Mouse (Mus musculus) midbrain, embryonic 11.5 days (tissue): ENCODE measurements around the gene Car8. TPM values are rescaled to one million over a fixed set of nuclear protein-coding genes. Genes with fewer than 3 reads are reported as not detected.

ENCODE experiments used
- ATAC-seq: fragments of 200-750 bp; cut with Nextera tagmentation; 2 replicates; pipeline ENCODE4 v1.8.0; 2017; ENCODE audit warnings: moderate TSS enrichment, moderate library complexity; ENCODE audit not compliant: low FRiP score
- DNase-seq: peaks from one replicate; pipeline ENCODE4 v3.0.0; 2015; ENCODE audit warnings: low spot score; ENCODE audit errors: missing footprints
- H3K27ac ChIP-seq: fragments of 300-500 bp; sonication (generic); 2 replicates; pipeline ENCODE4 v1.5.1; 2014; ENCODE audit warnings: low read depth, low read length
- H3K27me3 ChIP-seq: fragments of 300-500 bp; sonication (generic); 2 replicates; pipeline ENCODE4 v1.6.1; 2014; ENCODE audit warnings: mild to moderate bottlenecking, low read length, moderate library complexity, mixed read lengths; ENCODE audit not compliant: control insufficient read depth, insufficient read depth
- H3K36me3 ChIP-seq: fragments of 300-500 bp; sonication (generic); 2 replicates; pipeline ENCODE4 v1.6.1; 2014; ENCODE audit warnings: mild to moderate bottlenecking, low read length, moderate library complexity, mixed read lengths; ENCODE audit not compliant: control insufficient read depth, insufficient read depth
- H3K4me1 ChIP-seq: fragments of 300-500 bp; sonication (generic); 2 replicates; pipeline ENCODE4 v1.6.1; 2014; ENCODE audit warnings: low read length; ENCODE audit not compliant: control insufficient read depth, insufficient read depth
- H3K4me2 ChIP-seq: fragments of 300-500 bp; sonication (generic); 2 replicates; pipeline ENCODE4 v1.6.1; 2014; ENCODE audit warnings: mild to moderate bottlenecking, moderate library complexity
- H3K4me3 ChIP-seq: fragments of 300-500 bp; sonication (generic); 2 replicates; pipeline ENCODE4 v1.5.1; 2014; ENCODE audit warnings: low read depth, low read length
- H3K9ac ChIP-seq: fragments of 300-500 bp; sonication (generic); 2 replicates; pipeline ENCODE4 v1.6.1; 2014; ENCODE audit warnings: low read length
- H3K9me3 ChIP-seq: fragments of 300-500 bp; sonication (generic); 2 replicates; pipeline ENCODE4 v1.6.1; 2016; ENCODE audit warnings: low read length; ENCODE audit not compliant: control insufficient read depth
- WGBS: fragments of 180-500 bp; shearing (Covaris S2); extraction: QIAGEN DNeasy Blood & Tissue Kit; methylation state at CpG from one replicate; pipeline ENCODE4 v1.1.7; 2014; 5-methylcytosine and 5-hydroxymethylcytosine counted together
- polyA plus RNA-seq: library from polyadenylated mRNA; unstranded; fragments of >200 nt; fragmentation: Nextera tagmentation; extraction: Ambion mirVana; gene quantifications from 2 replicates; pipeline ENCODE4 v1.2.1, GENCODE M21; 2014

The Car8 gene
- polyA plus RNA-seq, 1 experiment from 2014 or later, result 1.3 TPM

DNA sequence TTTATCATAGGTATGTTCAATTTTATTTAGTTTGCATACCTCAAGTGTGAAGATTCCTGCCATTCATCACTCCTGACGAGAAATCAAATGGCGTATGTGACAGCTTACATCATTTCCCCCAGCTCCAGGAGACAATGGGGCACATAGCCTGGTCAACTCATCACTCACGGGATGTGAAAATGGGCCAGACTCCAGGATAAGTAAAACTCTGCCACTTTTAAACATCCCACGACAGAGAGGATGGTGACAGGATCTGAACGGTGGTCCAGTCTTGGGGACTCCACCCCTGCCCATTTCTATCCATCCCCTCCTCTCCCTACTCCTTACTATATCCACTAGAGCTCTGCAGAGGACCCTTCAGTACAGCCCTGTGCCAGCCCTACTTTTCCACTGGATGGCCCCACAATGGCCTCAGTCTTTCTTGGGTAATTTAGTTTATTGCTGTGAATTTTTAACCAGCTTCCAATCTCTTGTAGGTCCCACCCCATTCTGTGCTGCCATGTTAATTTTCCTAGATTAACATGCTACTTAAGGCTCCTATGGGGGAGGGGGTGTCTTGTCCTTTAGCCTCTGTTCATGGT is 7.5 kb downstream of the Car8 start:
- Histone ChIP-seq H3K4me1 (no peaks in the 10 kb centered on the region), H3K27me3 (no peaks in the 10 kb centered on the region), H3K36me3 (no peaks in the 10 kb centered on the region), H3K4me3 (no peak overlapping the region), H3K27ac (no peak overlapping the region), H3K9ac (no peak overlapping the region), H3K9me3 (no peaks in the 10 kb centered on the region), H3K4me2 (no peak overlapping the region)
- ATAC-seq (no peak), DNase-seq (no peak)
- WGBS, result 93% methylated on average over 5 of the region's 5 CpGs

DNA sequence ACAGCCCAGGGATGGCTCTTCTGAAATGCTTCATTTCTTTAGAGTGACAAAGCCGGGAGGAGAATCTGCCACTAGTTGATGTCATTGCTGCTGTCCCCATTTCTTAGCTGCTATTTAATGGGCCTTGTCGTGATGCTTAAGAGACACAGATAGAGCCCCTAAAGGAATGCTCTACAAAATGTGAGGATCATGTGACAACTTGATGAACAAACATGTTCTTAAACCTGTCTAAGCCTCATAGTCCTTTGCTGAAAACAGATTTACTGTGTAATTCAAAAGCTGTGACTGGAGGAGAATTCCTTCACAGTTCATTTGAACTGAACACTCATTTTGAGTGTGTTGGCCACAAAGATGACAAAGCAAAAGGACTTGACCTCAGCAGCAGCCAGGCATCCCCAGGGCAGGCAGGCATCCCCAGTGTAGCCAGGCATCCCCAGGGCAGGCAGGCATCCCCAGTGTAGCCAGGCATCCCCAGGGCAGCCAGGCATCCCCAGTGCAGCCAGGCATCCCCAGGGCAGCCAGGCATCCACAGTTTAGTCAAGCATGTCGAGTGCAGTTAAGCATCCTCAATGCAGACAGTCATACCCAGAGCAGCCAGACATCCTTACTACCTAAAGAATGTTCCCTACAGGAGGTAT is 9.1 kb downstream of the Car8 start:
- 50% methylated on average over 3 of the region's 3 CpGs for WGBS
- no peaks in the 10 kb centered on the region for H3K4me1 ChIP-seq
- no peaks in the 10 kb centered on the region for H3K27me3 ChIP-seq
- no peak overlapping the region for H3K9ac ChIP-seq
- H3K9me3 ChIP-seq, result no peaks in the 10 kb centered on the region
- no peak for DNase-seq
- no peak overlapping the region for H3K4me3 ChIP-seq
- no peak for ATAC-seq
- no peak overlapping the region for H3K4me2 ChIP-seq
- no peak overlapping the region for H3K27ac ChIP-seq
- H3K36me3 ChIP-seq, result no peaks in the 10 kb centered on the region

DNA sequence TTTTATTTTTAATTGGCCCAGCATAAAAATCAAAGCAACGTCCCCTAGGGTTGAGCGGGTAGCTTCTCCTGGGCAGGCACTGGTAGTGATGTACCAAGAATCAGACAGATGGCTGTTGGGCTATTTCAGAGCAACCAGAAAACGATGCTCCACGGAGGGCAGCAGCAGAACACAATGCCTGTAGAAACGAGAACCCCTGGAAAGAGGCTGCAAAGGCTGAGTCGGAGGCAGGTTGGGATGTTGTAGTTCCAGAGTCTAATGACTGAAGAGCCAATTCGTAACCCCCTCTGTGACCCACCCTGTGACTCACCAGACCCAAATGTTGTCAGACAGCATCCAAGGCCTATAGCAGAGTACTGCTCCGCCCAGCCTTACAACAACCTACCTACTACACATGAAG is 19.9 kb downstream of the Car8 start:
- Histone ChIP-seq H3K9ac (no peak overlapping the region), H3K4me1 (0 out of 2 replicates have a peak, but pooled peaks cover 3% of the 10 kb centered on the region), H3K27ac (no peak overlapping the region), H3K4me3 (no peak overlapping the region), H3K36me3 (no peaks in the 10 kb centered on the region), H3K4me2 (no peak overlapping the region), H3K27me3 (no peaks in the 10 kb centered on the region), H3K9me3 (no peaks in the 10 kb centered on the region)
- DNase-seq (no peak), ATAC-seq (no peak)
- 90% methylated on average over 8 of the region's 8 CpGs for WGBS

DNA sequence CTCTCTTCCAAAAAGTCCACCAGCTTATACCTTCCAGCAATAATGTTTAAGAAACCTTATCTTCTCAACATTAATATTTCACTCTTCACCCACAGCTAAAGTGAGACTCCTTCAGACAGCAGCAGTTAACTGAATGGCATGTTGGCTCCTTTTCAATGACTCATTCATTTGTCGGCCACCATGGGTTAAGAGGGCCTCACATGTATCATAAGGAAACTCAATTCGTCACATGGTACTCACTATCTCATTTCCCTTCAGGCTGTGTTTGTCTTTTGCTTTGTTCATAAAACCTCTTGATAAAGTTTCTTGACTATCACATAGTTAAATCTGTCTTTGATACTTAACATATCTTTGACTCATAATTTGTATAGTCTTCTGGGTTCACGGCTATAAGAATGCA is 20.8 kb downstream of the Car8 start:
- no peak overlapping the region for H3K4me3 ChIP-seq
- H3K36me3 ChIP-seq, result no peaks in the 10 kb centered on the region
- 0 out of 2 replicates have a peak, but pooled peaks cover 3% of the 10 kb centered on the region for H3K4me1 ChIP-seq
- no peaks in the 10 kb centered on the region for H3K27me3 ChIP-seq
- H3K4me2 ChIP-seq, result no peak overlapping the region
- no peak overlapping the region for H3K27ac ChIP-seq
- 84% methylated on average over 3 of the region's 3 CpGs for WGBS
- H3K9ac ChIP-seq, result no peak overlapping the region
- H3K9me3 ChIP-seq, result no peaks in the 10 kb centered on the region
- ATAC-seq, result no peak
- no peak for DNase-seq

DNA sequence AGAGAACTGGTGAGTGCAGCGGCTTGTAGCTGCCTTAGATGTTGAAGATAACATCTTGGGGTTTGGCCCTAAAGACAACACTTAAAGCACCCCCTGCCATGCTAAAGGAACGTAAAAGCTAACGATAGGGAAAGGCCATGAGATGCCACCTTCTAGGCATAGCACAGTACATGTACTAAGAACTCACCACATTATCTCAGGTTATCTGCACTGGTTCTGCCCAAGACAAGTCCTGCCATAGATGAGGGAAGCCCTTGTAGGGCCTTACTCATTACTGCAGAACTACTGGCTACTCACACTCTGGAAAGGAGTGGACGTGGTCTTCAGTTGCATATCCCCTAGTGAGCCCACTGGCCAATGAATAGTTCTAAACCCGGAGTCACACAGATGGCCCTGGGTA is 21.6 kb downstream of the Car8 start:
- ATAC-seq, result no peak
- Histone ChIP-seq H3K4me1 (0 out of 2 replicates have a peak, but pooled peaks cover 3% of the 10 kb centered on the region), H3K27ac (no peak overlapping the region), H3K4me3 (no peak overlapping the region), H3K36me3 (no peaks in the 10 kb centered on the region), H3K9ac (no peak overlapping the region), H3K4me2 (no peak overlapping the region), H3K27me3 (no peaks in the 10 kb centered on the region), H3K9me3 (no peaks in the 10 kb centered on the region)
- DNase-seq, result no peak
- 74% methylated on average over 5 of the region's 5 CpGs for WGBS

DNA sequence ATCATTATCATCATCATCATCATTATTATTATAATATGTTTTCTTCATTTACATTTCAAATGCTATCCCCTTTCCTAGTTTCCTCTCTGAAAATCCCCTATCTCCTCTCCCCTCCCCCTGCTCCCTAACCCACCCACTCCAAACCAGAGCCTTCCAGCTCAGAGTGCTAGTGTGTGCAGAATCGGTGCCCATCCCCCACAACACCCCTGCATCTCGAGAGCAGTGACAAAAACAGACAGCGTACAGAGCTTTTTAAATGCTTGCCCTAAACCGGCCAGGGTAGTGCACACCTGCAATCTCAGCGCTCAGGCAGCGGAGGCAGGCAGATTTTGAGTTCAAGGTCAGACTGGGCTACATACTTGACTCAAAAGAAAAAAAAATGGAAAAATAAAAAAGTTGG is 22.3 kb downstream of the Car8 start:
- DNase-seq, result no peak

DNA sequence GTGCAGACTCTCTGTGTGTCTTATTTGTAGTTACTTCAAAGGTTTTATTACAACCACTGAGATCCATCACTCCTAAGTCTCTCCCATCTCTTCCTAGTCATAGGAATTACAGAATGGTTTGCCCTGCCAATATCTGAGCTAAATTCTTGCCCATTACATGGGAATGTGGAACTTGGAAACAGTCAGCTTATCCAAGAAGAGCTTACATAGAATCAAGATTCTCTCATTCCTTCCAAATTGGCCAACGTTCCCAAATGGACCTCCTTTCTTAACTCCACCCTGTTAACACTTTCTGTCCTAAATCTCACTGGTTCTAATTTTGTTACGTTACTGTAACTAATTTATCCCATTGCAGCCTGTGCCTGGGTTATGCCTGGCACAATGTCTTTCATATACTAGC is 25.2 kb downstream of the Car8 start:
- H3K4me1 ChIP-seq, result 0 out of 2 replicates have a peak, but pooled peaks cover 3% of the 10 kb centered on the region
- no peak for ATAC-seq

More for the DNA sequence above, 22.3 kb downstream of the Car8 start:
- H3K9me3 ChIP-seq, result no peaks in the 10 kb centered on the region
- 39% methylated on average over 6 of the region's 6 CpGs for WGBS
- 0 out of 2 replicates have a peak, but pooled peaks cover 3% of the 10 kb centered on the region for H3K4me1 ChIP-seq
- H3K27ac ChIP-seq, result no peak overlapping the region
- no peak overlapping the region for H3K9ac ChIP-seq
- peak; percentile 75 for ATAC-seq
- H3K4me2 ChIP-seq, result no peak overlapping the region
- no peaks in the 10 kb centered on the region for H3K27me3 ChIP-seq
- no peaks in the 10 kb centered on the region for H3K36me3 ChIP-seq
- no peak overlapping the region for H3K4me3 ChIP-seq

DNA sequence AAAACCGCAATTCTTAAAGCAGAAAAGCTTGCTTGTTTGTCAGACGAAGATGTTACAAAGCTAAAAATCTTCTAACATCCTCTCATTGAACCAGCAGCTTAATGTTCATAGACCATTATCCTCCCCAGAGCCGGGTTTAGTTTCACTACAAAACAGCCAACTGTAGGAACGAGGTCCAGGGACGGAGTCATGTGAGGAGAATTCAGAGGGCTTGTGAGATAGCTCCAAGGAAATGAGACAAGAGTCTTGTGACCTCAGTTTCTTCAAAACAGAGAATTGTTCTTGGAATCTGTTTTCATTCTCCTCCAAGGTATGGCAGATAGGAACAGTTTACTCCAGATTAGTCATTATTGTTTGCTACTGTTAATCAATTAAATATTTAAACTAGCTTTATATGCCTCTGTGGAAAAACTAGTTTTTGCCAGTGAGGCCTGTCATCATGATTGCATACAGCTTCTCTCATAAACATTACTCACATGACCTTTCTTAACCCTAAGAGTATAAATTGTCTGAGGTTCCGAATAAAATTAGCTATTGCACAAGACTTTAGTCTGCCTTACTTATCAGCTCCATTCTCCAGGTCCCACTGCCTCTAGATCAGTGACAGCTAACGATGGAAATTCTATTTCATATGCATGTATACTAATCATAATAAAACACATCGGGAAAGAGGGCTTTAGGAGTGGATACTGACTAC is 25.8 kb downstream of the Car8 start:
- Histone ChIP-seq H3K9ac (no peak overlapping the region), H3K27ac (no peak overlapping the region), H3K27me3 (no peaks in the 10 kb centered on the region), H3K4me2 (no peak overlapping the region), H3K4me3 (no peak overlapping the region), H3K4me1 (0 out of 2 replicates have a peak, but pooled peaks cover 3% of the 10 kb centered on the region), H3K9me3 (no peaks in the 10 kb centered on the region), H3K36me3 (no peaks in the 10 kb centered on the region)
- DNase-seq (no peak), ATAC-seq (no peak)
- 83% methylated on average over 8 of the region's 8 CpGs for whole genome bisulfite sequencing

More for the DNA sequence above, 25.2 kb downstream of the Car8 start:
- Histone ChIP-seq H3K9ac (no peak overlapping the region), H3K9me3 (no peaks in the 10 kb centered on the region), H3K36me3 (no peaks in the 10 kb centered on the region), H3K4me2 (no peak overlapping the region), H3K27me3 (no peaks in the 10 kb centered on the region), H3K4me3 (no peak overlapping the region), H3K27ac (no peak overlapping the region)
- no peak for DNase-seq
- 91% methylated on average over 2 of the region's 2 CpGs for WGBS

DNA sequence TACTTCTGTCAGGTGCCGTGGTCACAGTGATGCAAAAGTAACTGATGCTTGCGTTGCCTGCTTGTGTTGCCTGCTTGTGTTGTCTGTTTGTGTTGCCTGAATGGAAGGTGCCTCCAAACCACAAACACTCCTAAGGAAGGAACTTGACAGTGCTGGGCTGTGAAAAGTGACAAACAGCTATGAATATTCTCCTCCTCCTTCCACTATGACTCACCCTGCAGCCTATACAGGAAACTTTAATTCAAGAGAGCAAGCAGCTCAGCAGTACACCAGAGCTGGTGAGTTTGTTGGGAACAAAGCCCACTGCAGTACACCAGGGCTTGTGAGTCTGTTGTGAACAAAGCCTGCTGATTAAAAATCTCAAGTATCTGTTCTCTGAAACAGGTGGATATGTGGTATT is 28.4 kb downstream of the Car8 start:
- Histone ChIP-seq H3K4me2 (no peak overlapping the region), H3K4me3 (no peak overlapping the region), H3K36me3 (no peaks in the 10 kb centered on the region), H3K9me3 (no peaks in the 10 kb centered on the region), H3K9ac (no peak overlapping the region), H3K4me1 (no peaks in the 10 kb centered on the region), H3K27me3 (no peaks in the 10 kb centered on the region), H3K27ac (no peak overlapping the region)
- 86% methylated on average over 2 of the region's 2 CpGs for WGBS
- DNase-seq, result no peak
- ATAC-seq, result no peak
